Mouse (Mus musculus): Measurements from ENCODE around the gene Zfp280d. TPM values are rescaled to one million over a fixed set of nuclear protein-coding genes. Genes with fewer than 3 reads are reported as not detected.

Zfp280d gene
- polyA plus RNA-seq (2015; fragmentation: Illumina TruSeq; extraction: RNeasy Lipid Tissue Mini Kit (QIAGEN cat#74804); ENCODE audit: low read depth, low replicate concordance), result 32.4 TPM

DNA sequence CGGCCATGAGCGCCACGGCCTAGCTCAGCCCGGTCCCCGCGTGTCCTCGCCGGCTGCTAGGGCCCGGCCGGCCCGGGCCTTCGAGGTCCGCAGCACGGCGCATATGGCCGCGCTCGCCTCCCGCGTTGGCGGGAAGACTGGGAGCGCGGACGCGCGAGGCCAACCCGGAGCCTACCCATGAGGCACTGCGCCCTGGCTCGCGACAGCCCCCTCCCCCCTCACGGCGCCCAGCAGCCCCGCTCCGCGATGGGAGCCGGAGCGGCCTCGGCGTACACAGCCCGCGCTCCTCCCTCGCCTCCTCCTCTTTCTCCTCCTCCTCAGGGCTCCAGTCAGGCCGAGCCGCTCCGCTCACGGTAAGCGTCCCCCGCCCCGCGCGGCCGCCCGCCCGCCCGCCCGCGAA, at the start of gene Zfp280d:
Gene Zfp280d, plus strand, starts transcription at position 184 of the 400 bp plus-strand sequence.

Other genes with a start within 250 kb of the Zfp280d start
- gene Tcf12, start 163.0 kb upstream of the Zfp280d start, polyA plus RNA-seq (2015; fragmentation: Illumina TruSeq; extraction: RNeasy Lipid Tissue Mini Kit (QIAGEN cat#74804); ENCODE audit: low read depth, low replicate concordance), result 30.5 TPM
- 1.8 TPM for gene Mns1, start 163.2 kb downstream of the Zfp280d start, polyA plus RNA-seq (2015; fragmentation: Illumina TruSeq; extraction: RNeasy Lipid Tissue Mini Kit (QIAGEN cat#74804); ENCODE audit: low read depth, low replicate concordance)
- 9.2 TPM for gene Tex9, start 217.4 kb downstream of the Zfp280d start, polyA plus RNA-seq (2015; fragmentation: Illumina TruSeq; extraction: RNeasy Lipid Tissue Mini Kit (QIAGEN cat#74804); ENCODE audit: low read depth, low replicate concordance)